Mouse (Mus musculus) effector memory CD4-positive, alpha-beta T cell, adult 5 months (primary cell): Measurements from ENCODE around the gene Psmc1. TPM values are rescaled to one million over a fixed set of nuclear protein-coding genes. Genes with fewer than 3 reads are reported as not detected.

ENCODE experiments used
- polyA plus RNA-seq: library from polyadenylated mRNA; unstranded; fragments of 100-300 nt; shearing (Covaris generic); gene quantifications from one replicate; pipeline ENCODE4 v1.2.1, GENCODE M21; 2017

The Psmc1 gene
- polyA plus RNA-seq = 94.3 TPM

GRCm38 (mm10) chr12:100109986-100110696, at the start of gene Psmc1:
Gene Psmc1 (plus strand): TSS chr12:100110154.

GRCm38 (mm10) chr12:100159261-100159975, 49.5 kb downstream of the Psmc1 start, which contains the start of gene Nrde2:
Gene Nrde2 (minus strand): TSS chr12:100159653.

Other genes with a start within 250 kb of the Psmc1 start
- gene Efcab11, start 225.7 kb upstream of the Psmc1 start, polyA plus RNA-seq = 0.95 TPM
- 17.7 TPM for gene Tdp1, start 225.6 kb upstream of the Psmc1 start, polyA plus RNA-seq
- not detected for gene Kcnk13, start 145.7 kb upstream of the Psmc1 start, polyA plus RNA-seq
- 17.1 TPM for gene Nrde2, start 49.5 kb downstream of the Psmc1 start, polyA plus RNA-seq
- 1,284 TPM for gene Calm1, start 89.3 kb downstream of the Psmc1 start, polyA plus RNA-seq